Mouse (Mus musculus) E14TG2a.4 (cell line): ENCODE results near the gene Tctex1d1.

ENCODE experiments used
- H3K27me3 ChIP-seq: 2 replicates; pipeline ENCODE4 v1.6.1; 2014; ENCODE audit warnings: low read length, control low read depth; ENCODE audit not compliant: insufficient read depth
- H3K36me3 ChIP-seq: 2 replicates; pipeline ENCODE4 v1.6.1; 2014; ENCODE audit warnings: low read length, control low read depth; ENCODE audit not compliant: insufficient read depth
- H3K4me1 ChIP-seq: replicated peaks from 2 replicates; pipeline ENCODE4 v1.6.1; 2014; ENCODE audit warnings: low read depth, low read length, control low read depth
- H3K4me3 ChIP-seq: replicated peaks from 2 replicates; pipeline ENCODE4 v1.5.1; 2014; ENCODE audit warnings: mild to moderate bottlenecking, low read length
- H3K9me3 ChIP-seq: 2 replicates; pipeline ENCODE4 v1.6.1; 2014; ENCODE audit warnings: low read length, control low read depth
- CTCF ChIP-seq: conservative IDR thresholded peaks from 2 replicates; pipeline ENCODE4 v1.5.1; 2014; ENCODE audit warnings: low read length
- NANOG ChIP-seq: IDR thresholded peaks from 2 replicates; pipeline ENCODE4 v1.6.1; 2014; ENCODE audit warnings: borderline replicate concordance, low read length, mixed read lengths
- POU5F1 ChIP-seq: IDR thresholded peaks from 2 replicates; pipeline ENCODE4 v1.6.1; 2014; ENCODE audit warnings: low read length, borderline replicate concordance

Tctex1d1 gene

DNA sequence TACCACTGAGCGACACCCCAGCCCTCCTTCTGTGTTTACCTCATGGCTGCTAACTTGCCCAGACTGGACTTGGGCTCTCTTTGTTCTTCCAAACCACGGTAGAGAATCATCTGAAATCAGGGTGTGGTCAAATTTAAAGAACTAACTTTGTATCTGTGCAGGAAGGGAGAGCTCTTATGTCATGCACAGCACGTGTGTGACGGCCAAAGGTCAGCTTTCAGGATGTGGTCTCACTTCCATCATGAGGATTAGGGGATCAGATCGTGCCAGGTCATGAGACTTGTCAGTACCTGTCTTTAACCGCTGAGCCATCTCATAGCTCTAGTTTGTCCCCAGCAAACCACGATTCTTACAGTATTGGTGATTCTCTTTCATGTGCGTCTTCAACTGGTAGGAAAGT, 3.3 kb downstream of the Tctex1d1 start:
- no peak overlapping the region for H3K4me3 ChIP-seq
- H3K36me3 ChIP-seq: no peaks in the 10 kb centered on the region
- H3K27me3 ChIP-seq: peaks cover 46% of the 10 kb centered on the region
- no peaks in the 10 kb centered on the region for H3K9me3 ChIP-seq
- H3K4me1 ChIP-seq: peaks cover 42% of the 10 kb centered on the region
- TF ChIP-seq CTCF (no peak), POU5F1 (no peak), NANOG (no peak)

DNA sequence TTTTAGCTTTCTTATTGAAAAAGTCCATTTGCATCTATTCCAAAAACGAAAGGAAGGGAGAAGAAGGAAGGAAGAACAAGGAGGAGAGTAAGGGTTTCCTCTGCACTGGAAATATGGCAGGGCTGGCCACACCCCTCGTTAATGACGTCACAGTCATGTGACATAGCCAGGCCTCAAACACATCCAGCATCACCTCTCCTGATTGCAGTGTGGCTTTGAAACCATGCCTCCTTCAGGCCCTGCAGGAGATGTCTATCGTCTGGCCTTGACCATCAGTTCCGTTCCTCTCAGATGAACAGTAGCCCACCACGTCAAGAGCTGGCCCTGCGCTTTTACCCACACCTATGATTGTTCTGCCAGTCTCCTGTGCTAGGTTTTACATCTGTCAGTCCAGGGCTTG, 7.8 kb downstream of the Tctex1d1 start:
- TF ChIP-seq CTCF: no peak
- TF ChIP-seq POU5F1: no peak
- no peak for TF ChIP-seq NANOG
- H3K36me3 ChIP-seq: no peaks in the 10 kb centered on the region
- H3K27me3 ChIP-seq: peaks cover 18% of the 10 kb centered on the region
- no peak overlapping the region for H3K4me3 ChIP-seq
- H3K9me3 ChIP-seq: no peaks in the 10 kb centered on the region
- peaks cover 20% of the 10 kb centered on the region for H3K4me1 ChIP-seq

DNA sequence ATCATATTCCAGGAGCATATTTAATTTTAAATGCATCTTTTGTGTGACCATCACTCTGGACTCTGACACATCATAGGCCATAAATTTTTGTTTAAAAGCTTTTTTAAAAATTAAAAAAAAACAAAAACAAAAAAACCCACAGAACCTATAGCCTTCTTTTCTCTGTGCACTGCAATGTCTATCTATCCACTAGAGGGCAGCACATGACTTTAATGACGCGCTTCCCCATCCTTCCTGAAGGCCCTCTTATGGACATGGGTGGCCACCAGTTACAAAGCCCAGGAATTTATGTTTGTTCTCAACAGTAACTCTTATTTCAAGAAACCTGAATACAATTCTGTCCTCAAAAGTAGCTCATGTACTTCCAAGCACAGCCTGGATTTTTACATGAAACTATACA, 8.5 kb downstream of the Tctex1d1 start:
- TF ChIP-seq CTCF (peak; percentile 77), POU5F1 (no peak), NANOG (no peak)
- Histone ChIP-seq H3K9me3 (no peaks in the 10 kb centered on the region), H3K4me1 (peaks cover 14% of the 10 kb centered on the region), H3K4me3 (no peak overlapping the region), H3K36me3 (no peaks in the 10 kb centered on the region), H3K27me3 (peaks cover 18% of the 10 kb centered on the region)

DNA sequence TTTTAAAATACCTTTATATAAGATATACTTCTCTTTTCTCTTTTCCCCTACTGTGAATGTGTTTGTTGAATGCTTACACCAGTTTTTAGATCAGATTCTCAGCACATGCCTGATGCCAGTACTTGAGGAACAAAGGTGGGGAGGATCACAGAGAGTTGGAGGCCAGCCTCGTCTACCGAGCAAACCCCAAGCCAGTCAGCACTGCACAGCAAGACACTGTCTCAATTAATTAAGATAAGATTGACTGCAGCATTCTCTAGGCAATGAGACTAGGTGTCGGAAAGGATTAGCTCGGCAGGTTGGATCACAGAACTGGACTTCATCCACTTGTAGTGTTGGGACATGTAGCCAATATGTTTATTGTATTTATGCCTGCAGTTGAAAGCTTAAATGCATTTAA, 8.9 kb downstream of the Tctex1d1 start:
- TF ChIP-seq NANOG (no peak), CTCF (no peak), POU5F1 (no peak)
- Histone ChIP-seq H3K4me3 (no peak overlapping the region), H3K4me1 (peaks cover 12% of the 10 kb centered on the region), H3K9me3 (no peaks in the 10 kb centered on the region), H3K36me3 (no peaks in the 10 kb centered on the region), H3K27me3 (peaks cover 18% of the 10 kb centered on the region)

DNA sequence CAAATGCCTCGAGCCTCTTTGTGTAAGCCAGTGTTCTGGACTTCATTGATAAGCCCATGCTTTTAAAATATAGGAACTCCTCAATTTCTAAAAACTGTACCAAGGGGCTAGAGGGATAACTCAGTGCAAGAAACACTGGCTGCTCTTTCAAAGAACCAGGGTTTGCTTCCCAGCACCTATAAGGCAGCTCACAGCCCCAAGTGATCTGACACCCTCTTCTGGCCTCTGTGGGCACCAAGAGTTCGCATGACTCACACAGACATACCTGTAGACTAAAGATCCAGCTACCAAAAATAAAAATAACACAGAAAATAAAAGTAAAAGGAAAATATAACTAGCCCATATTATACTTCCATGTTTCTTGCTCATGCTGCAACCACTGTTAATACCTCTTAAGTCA, 9.3 kb downstream of the Tctex1d1 start:
- no peak overlapping the region for H3K4me3 ChIP-seq
- H3K9me3 ChIP-seq: no peaks in the 10 kb centered on the region
- H3K4me1 ChIP-seq: peaks cover 8% of the 10 kb centered on the region
- peaks cover 16% of the 10 kb centered on the region for H3K27me3 ChIP-seq
- TF ChIP-seq POU5F1 (no peak), CTCF (no peak), NANOG (no peak)
- H3K36me3 ChIP-seq: no peaks in the 10 kb centered on the region

DNA sequence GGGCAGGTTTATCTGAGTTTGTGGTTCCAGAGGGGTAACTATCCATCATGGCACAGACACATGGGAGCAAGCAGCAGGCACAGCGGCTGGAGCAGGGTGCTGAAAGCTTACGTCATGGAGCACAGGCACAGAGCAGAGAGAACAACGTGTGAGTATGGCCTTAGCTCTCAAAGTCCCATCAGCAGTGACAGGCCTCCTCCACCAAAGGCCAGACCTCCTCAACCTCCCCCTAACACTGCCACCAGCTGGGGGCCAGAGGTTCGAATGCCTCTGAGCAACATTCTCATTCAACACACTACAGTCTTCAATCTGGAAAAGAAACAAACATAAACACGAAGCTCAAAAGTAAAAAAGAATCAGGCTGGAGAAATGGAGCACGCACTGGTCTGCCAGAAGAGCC, 10.1 kb downstream of the Tctex1d1 start:
- H3K27me3 ChIP-seq: peaks cover 11% of the 10 kb centered on the region
- H3K36me3 ChIP-seq: no peaks in the 10 kb centered on the region
- TF ChIP-seq NANOG (no peak), POU5F1 (no peak), CTCF (no peak)
- no peak overlapping the region for H3K4me3 ChIP-seq
- peaks cover 7% of the 10 kb centered on the region for H3K4me1 ChIP-seq
- H3K9me3 ChIP-seq: no peaks in the 10 kb centered on the region

DNA sequence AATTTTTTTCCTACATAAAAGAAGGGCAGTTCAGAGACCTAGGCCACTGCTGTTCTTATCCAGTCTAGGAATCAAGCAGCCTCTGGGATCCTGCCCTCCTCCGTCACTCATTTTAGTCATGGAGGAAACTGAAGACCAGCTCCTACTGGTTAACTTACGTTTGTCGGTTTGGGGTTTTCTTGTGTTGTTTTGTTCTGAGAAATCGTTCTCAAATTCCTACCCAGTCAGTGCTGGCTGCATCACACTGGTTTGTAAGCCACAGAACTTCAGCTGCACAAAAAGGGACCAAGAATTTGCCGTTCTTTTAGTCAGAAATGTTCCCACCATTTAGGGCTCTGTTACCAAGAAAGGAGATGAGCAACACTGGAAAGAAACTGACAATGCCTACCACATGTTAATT, 11.0 kb downstream of the Tctex1d1 start:
- Histone ChIP-seq H3K9me3 (no peaks in the 10 kb centered on the region), H3K4me3 (no peak overlapping the region), H3K4me1 (peaks cover 7% of the 10 kb centered on the region), H3K27me3 (peaks cover 2% of the 10 kb centered on the region), H3K36me3 (no peaks in the 10 kb centered on the region)
- TF ChIP-seq CTCF: no peak
- no peak for TF ChIP-seq POU5F1
- no peak for TF ChIP-seq NANOG

DNA sequence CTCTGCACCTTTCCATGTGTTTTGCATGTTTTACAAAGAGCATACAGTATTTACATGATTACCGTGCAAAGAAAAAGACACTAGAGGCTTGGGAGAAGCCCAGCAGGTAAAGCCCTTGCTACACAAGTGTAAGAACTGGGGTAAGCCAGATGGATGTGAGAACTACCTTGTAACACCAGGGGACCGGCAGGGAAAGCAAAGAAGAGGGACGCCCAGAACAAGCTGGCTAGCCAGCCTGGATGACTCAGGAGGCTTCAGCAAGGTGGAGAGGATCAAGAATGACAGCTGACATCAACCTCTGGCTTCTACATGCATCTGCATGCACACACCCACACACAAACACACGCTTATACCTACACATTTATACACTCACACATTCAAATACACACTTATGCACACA, 11.6 kb downstream of the Tctex1d1 start:
- H3K4me3 ChIP-seq: no peak overlapping the region
- no peaks in the 10 kb centered on the region for H3K36me3 ChIP-seq
- H3K9me3 ChIP-seq: no peaks in the 10 kb centered on the region
- TF ChIP-seq CTCF (no peak), POU5F1 (no peak), NANOG (no peak)
- H3K4me1 ChIP-seq: peaks cover 5% of the 10 kb centered on the region
- no peaks in the 10 kb centered on the region for H3K27me3 ChIP-seq

DNA sequence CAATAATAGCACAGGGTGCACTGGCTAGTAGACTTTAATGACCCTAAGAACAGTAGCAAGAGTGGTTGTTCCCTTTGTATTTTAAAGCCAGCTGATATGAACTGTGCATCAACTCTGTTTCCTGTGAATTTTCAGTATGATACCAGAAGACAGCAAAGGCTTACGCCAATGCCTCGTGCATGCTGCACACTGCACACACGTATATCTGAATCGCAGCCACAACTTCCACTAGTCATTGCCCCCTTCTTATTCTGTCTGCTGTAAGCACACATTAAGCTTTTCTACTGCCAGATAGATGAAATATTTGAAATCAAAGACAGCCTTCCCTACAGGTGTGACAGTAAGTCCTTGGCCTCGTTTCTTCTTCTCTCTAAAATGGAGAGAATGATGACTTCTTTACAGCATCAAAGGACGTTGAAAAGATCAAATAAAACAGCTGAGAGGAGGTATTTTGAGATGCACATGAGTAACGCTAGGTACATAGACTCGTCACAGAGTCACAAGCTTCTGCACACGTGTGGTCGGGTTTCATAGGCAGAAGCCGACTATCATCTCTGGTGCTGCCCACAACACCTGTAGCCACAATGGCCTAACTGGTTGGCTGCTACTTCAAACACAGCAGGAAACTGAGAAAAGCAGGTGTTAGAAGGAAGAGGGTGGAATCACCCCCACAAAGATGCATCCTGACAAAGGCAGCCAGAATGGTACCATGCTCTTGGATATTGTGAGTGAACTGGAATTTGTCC, 12.4 kb downstream of the Tctex1d1 start:
- TF ChIP-seq CTCF: no peak
- TF ChIP-seq POU5F1: no peak
- no peak for TF ChIP-seq NANOG
- Histone ChIP-seq H3K27me3 (no peaks in the 10 kb centered on the region), H3K4me1 (no peaks in the 10 kb centered on the region), H3K9me3 (no peaks in the 10 kb centered on the region), H3K4me3 (no peak overlapping the region), H3K36me3 (no peaks in the 10 kb centered on the region)
